Mouse (Mus musculus) hindbrain, embryonic 16.5 days (tissue): ENCODE results near the gene Dgkb. TPM values are rescaled to one million over a fixed set of nuclear protein-coding genes. Genes with fewer than 3 reads are reported as not detected.

Experiments
- ATAC-seq: fragments of 200-750 bp; cut with Nextera tagmentation; 2 replicates; pipeline ENCODE4 v1.8.0; 2017; ENCODE audit warnings: moderate TSS enrichment, moderate library complexity
- H3K27ac ChIP-seq: fragments of 300-500 bp; sonication (generic); 2 replicates; pipeline ENCODE4 v1.5.1; 2014; ENCODE audit warnings: low read depth, mild to moderate bottlenecking, control low read depth, low read length, moderate library complexity
- H3K27me3 ChIP-seq: fragments of 300-500 bp; sonication (generic); replicated peaks from 2 replicates; pipeline ENCODE4 v1.6.1; 2014; ENCODE audit warnings: low read length; ENCODE audit not compliant: control insufficient read depth, insufficient read depth
- H3K36me3 ChIP-seq: fragments of 300-500 bp; sonication (generic); 2 replicates; pipeline ENCODE4 v1.6.1; 2014; ENCODE audit warnings: mild to moderate bottlenecking, low read length, moderate library complexity, mixed read lengths; ENCODE audit not compliant: control insufficient read depth, insufficient read depth
- H3K4me1 ChIP-seq: fragments of 300-500 bp; sonication (generic); 2 replicates; pipeline ENCODE4 v1.6.1; 2014; ENCODE audit warnings: low read depth, low read length; ENCODE audit not compliant: control insufficient read depth, insufficient read depth
- H3K4me2 ChIP-seq: fragments of 300-500 bp; sonication (generic); 2 replicates; pipeline ENCODE4 v1.6.1; 2014; ENCODE audit warnings: mild to moderate bottlenecking, low read length, control low read depth, moderate library complexity
- H3K4me3 ChIP-seq: fragments of 300-500 bp; sonication (generic); 2 replicates; pipeline ENCODE4 v1.5.1; 2014; ENCODE audit warnings: mild to moderate bottlenecking, low read length, control low read depth, moderate library complexity
- H3K9ac ChIP-seq: fragments of 300-500 bp; sonication (generic); 2 replicates; pipeline ENCODE4 v1.6.1; 2014; ENCODE audit warnings: low read depth, mild to moderate bottlenecking, control low read depth, low read length, moderate library complexity
- H3K9me3 ChIP-seq: fragments of 300-500 bp; sonication (generic); 2 replicates; pipeline ENCODE4 v1.6.1; 2014; ENCODE audit warnings: mild to moderate bottlenecking, low read length, moderate library complexity; ENCODE audit not compliant: control insufficient read depth
- WGBS: fragments of 180-500 bp; shearing (Covaris S2); extraction: QIAGEN DNeasy Blood & Tissue Kit; methylation state at CpG from one replicate; pipeline ENCODE4 v1.1.7; 2014; 5-methylcytosine and 5-hydroxymethylcytosine counted together
- polyA plus RNA-seq: library from polyadenylated mRNA; unstranded; fragments of >200 nt; fragmentation: Nextera tagmentation; extraction: Ambion mirVana; gene quantifications from 2 replicates; pipeline ENCODE4 v1.2.1, GENCODE M21; 2015

Gene Dgkb
- polyA plus RNA-seq, 1 experiment from 2014 or later: 11.2 TPM

DNA sequence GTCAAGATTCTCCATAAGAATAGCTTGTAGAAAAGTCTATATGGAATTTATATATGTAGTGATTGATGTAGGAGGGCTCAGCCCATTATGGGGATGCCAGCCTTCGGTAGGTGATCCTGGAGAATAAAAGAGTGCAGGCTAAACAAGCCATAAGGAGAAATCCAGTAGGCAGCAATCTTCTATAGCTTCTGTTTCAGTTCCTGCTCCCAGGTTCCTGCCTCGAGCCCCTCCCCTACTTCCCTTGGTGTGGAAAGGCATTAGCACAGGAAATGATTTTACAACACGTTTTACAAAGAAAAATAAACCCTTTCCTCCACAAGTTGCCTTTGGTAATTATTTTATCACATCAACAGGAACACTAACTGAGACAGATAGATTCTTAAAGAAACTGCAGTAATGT, 850.7 kb downstream of the Dgkb start:
- H3K4me2 ChIP-seq: no peak overlapping the region
- no peaks in the 10 kb centered on the region for H3K4me1 ChIP-seq
- WGBS: 81% methylated on average over 3 of the region's 3 CpGs
- H3K9ac ChIP-seq: no peak overlapping the region
- no peaks in the 10 kb centered on the region for H3K9me3 ChIP-seq
- no peaks in the 10 kb centered on the region for H3K36me3 ChIP-seq
- H3K27ac ChIP-seq: no peak overlapping the region
- no peak overlapping the region for H3K4me3 ChIP-seq
- H3K27me3 ChIP-seq: no peaks in the 10 kb centered on the region
- ATAC-seq: no peak
